Mouse (Mus musculus): ENCODE data around the gene Slx4ip.

- TF ChIP-seq CTCF (IDR thresholded peaks at IDR 0.05; ENCODE audit: low read depth, low read length) (no peak), POLR2A (IDR thresholded peaks at IDR 0.05; ENCODE audit: extremely low read depth, insufficient read depth, low read length) (no peak)
Observed at GRCm38 (mm10) chr2:136850366-136850765, 40.7 kb upstream of the Slx4ip start.

All from liver, adult 2 months (tissue).